In genomic region chr11:70228828-70229227, GRCm38 (mm10) we compare ENCODE assay signal across 8 mouse cellular contexts. TPM values are rescaled to one million over a fixed set of nuclear protein-coding genes. Genes with fewer than 3 reads are reported as not detected.
DNase-seq lines count a peak whose midpoint lies in the region; ATAC-seq and TF ChIP-seq lines count a peak whose summit lies in the region.

No protein-coding gene starts in this region.

- peak overlapping the region; percentile 58 for H3K4me2 ChIP-seq in lung, postnatal 0 days (replicated peaks; ENCODE audit: low read depth, low read length)

- peaks cover 11% of the 10 kb centered on the region; the same call in 1 of the 2 replicates for H3K27me3 ChIP-seq in lung, postnatal 0 days (replicated peaks; ENCODE audit: insufficient read depth, low read length)

- H3K4me1 ChIP-seq in lung, postnatal 0 days (ENCODE audit: insufficient read depth, low read depth, low read length): peaks cover 18% of the 10 kb centered on the region

- WGBS in lung, postnatal 0 days: under 1% methylated on average over 19 of the region's 19 CpGs

- H3K4me3 ChIP-seq in lung, postnatal 0 days (ENCODE audit: low read depth, low read length): peak overlapping the region; percentile 46

- peak; percentile 79 for ATAC-seq in erythroid progenitor cell, adult 5-6 weeks (replicated peaks; ENCODE audit: low FRiP score, poor library complexity, severe bottlenecking)
- ATAC-seq in lung, postnatal 0 days: peak; percentile 45

- H3K36me3 ChIP-seq in lung, postnatal 0 days (ENCODE audit: insufficient read depth, low read length): no peaks in the 10 kb centered on the region

- H3K9me3 ChIP-seq in lung, postnatal 0 days (ENCODE audit: low read length): no peaks in the 10 kb centered on the region

- intact Hi-C loops in heart, postnatal 10 days (cut with DNase I): no loop called here

- peak overlapping the region; percentile 68 for H3K9ac ChIP-seq in lung, postnatal 0 days (replicated peaks; ENCODE audit: low read depth)

- no peak for TF ChIP-seq EP300 in lung, postnatal 0 days (IDR thresholded peaks at IDR 0.05)

- DNase-seq in MN1 (ENCODE audit: low spot score): peak; percentile 77
- DNase-seq in c-Kit-negative CD71-positive TER-119-positive erythroid progenitor cells, embryonic 14.5 days (ENCODE audit: low read depth, low spot score): peak; percentile 83
- peak; percentile 90 to 91 for DNase-seq in heart, postnatal 10 days
- peak; percentile 93 for DNase-seq in kidney, postnatal 25 days
- DNase-seq in lung, postnatal 0 days (ENCODE audit: low spot score): peak; percentile 91
- DNase-seq in retina, adult 2 months (ENCODE audit: low read depth, low spot score): peak; percentile 46
- DNase-seq in thymus, postnatal 25 days: peak; percentile 81

- no peak for TF ChIP-seq CTCF in lung, postnatal 0 days (IDR thresholded peaks at IDR 0.05)

- peak overlapping the region; percentile 93 for H3K27ac ChIP-seq in lung, postnatal 0 days (ENCODE audit: low read length)

RNA-seq across cellular contexts. Expression of gene Bcl6b, which starts 0.8 kb away (rescaled TPM):
- 1.8 TPM in 1 of 2 replicates, not detected in the other for total RNA-seq in erythroid progenitor cell, adult 5-6 weeks (2015; ENCODE audit: low replicate concordance)
- total RNA-seq in erythroid progenitor cell, adult 5-6 weeks (2017; ENCODE audit: low replicate concordance): 0.61 and 2.3 TPM in 2 replicates
- 10 to 100 TPM; 54.7 to 55.5 TPM for total RNA-seq in heart, postnatal 10 days (2021)
- 19.2 and 31.6 TPM in 2 replicates for polyA plus RNA-seq in lung, postnatal 0 days (2015; fragmentation: Nextera tagmentation; extraction: Ambion mirVana)

RNA-seq across cellular contexts. Expression of gene Slc16a13, which starts 8.0 kb away (rescaled TPM):
- 0.72 and 0.84 TPM in 2 replicates for total RNA-seq in erythroid progenitor cell, adult 5-6 weeks (2015; ENCODE audit: low replicate concordance)
- 0.39 and 2.3 TPM in 2 replicates for total RNA-seq in erythroid progenitor cell, adult 5-6 weeks (2017; ENCODE audit: low replicate concordance)
- total RNA-seq in heart, postnatal 10 days (2021): 1 to 10 TPM; 5.2 to 6.8 TPM
- 4.5 and 6.0 TPM in 2 replicates for polyA plus RNA-seq in lung, postnatal 0 days (2015; fragmentation: Nextera tagmentation; extraction: Ambion mirVana)

RNA-seq across cellular contexts. Expression of gene 0610010K14Rik, which starts 8.9 kb away (rescaled TPM):
- total RNA-seq in erythroid progenitor cell, adult 5-6 weeks (2015; ENCODE audit: low replicate concordance): 31.4 and 102 TPM in 2 replicates
- 14.5 and 24.2 TPM in 2 replicates for total RNA-seq in erythroid progenitor cell, adult 5-6 weeks (2017; ENCODE audit: low replicate concordance)
- total RNA-seq in heart, postnatal 10 days (2021): 10 to 100 TPM; 54.8 to 60.8 TPM
- 115 and 118 TPM in 2 replicates for polyA plus RNA-seq in lung, postnatal 0 days (2015; fragmentation: Nextera tagmentation; extraction: Ambion mirVana)

RNA-seq across cellular contexts. Expression of gene Gm21988, which starts 10.8 kb away (rescaled TPM):
- total RNA-seq in erythroid progenitor cell, adult 5-6 weeks (2015; ENCODE audit: low replicate concordance): not detected in 2 replicates
- 4.1 TPM in 1 of 2 replicates, not detected in the other for total RNA-seq in erythroid progenitor cell, adult 5-6 weeks (2017; ENCODE audit: low replicate concordance)
- 1 to 10 TPM; 3.3 to 3.4 TPM for total RNA-seq in heart, postnatal 10 days (2021)
- 11.0 and 15.3 TPM in 2 replicates for polyA plus RNA-seq in lung, postnatal 0 days (2015; fragmentation: Nextera tagmentation; extraction: Ambion mirVana)

RNA-seq across cellular contexts. Expression of gene Rnasek, which starts 10.8 kb away (rescaled TPM):
- 167 and 191 TPM in 2 replicates for total RNA-seq in erythroid progenitor cell, adult 5-6 weeks (2015; ENCODE audit: low replicate concordance)
- total RNA-seq in erythroid progenitor cell, adult 5-6 weeks (2017; ENCODE audit: low replicate concordance): 21.3 and 24.1 TPM in 2 replicates
- 100 to 1,000 TPM in 1 of 2 experiments, 10 to 100 TPM in 1; 96.4 to 102 TPM for total RNA-seq in heart, postnatal 10 days (2021)
- 462 and 484 TPM in 2 replicates for polyA plus RNA-seq in lung, postnatal 0 days (2015; fragmentation: Nextera tagmentation; extraction: Ambion mirVana)

Comparison
In these comparisons a context has a peak if more than half of its experiments do, and no peak if none do; other contexts are left out.
1. Peak in every context shown above with its lines: DNase-seq, ATAC-seq, H3K4me3 ChIP-seq and H3K27ac ChIP-seq.
2. RNA of gene Bcl6b, which starts 0.8 kb away (total RNA-seq): 54.7 to 55.5 TPM in heart, postnatal 10 days; 0.61 to 2.3 TPM in erythroid progenitor cell, adult 5-6 weeks; every median in the first group is over 10 times any median in the second.